Mouse (Mus musculus): ENCODE results near the gene Col18a1. TPM values are rescaled to one million over a fixed set of nuclear protein-coding genes. Genes with fewer than 3 reads are reported as not detected.

Gene Col18a1
- total RNA-seq, 2 experiments from 2014 or later: 4.0 to 5.3 TPM

Other genes with a start within 250 kb of the Col18a1 start
- 10 to 100 TPM; 67.2 to 72.4 TPM for gene Pcbp3, start 204.7 kb downstream of the Col18a1 start, total RNA-seq (2021)
- gene Slc19a1, start 134.3 kb downstream of the Col18a1 start, total RNA-seq (2021): 10 to 100 TPM; 23.3 to 26.3 TPM
- 10 to 100 TPM; 32.8 to 35.9 TPM for gene Pofut2, start 92.7 kb upstream of the Col18a1 start, total RNA-seq (2021)